Comparison of ENCODE assay signal across 26 mouse cellular contexts in the genomic region with DNA sequence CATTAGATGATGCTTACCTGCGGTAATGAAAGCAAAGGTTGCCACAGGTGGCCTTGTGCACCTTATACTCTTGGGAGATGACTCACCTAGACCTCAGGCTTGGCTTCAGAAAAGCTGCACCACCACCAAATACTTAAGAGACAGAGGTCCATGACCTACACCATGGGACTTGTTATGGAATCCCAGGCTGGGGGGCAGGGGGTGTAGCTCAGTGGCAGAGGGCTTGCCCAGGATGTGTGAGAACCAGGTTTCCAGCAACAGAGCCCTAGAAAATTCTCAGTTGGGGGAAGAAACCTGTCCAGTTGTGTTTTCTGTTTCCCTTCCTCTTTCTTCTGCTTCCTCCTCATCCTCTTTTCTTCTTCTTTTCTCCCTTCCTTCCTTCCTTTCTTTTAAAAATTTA. TPM values are rescaled to one million over a fixed set of nuclear protein-coding genes. Genes with fewer than 3 reads are reported as not detected.
DNase-seq lines count a peak whose midpoint lies in the region; ATAC-seq lines count a peak whose summit lies in the region.
"Had no signal": no experiment of that assay in that cellular context is flagged by ENCODE, and none has a peak within 500 bp of the region (broad histone marks: within the 10 kb centered on the region; RNA-seq: fewer than 3 reads in every experiment).

No protein-coding gene starts in this region.

- no peaks in the 10 kb centered on the region for H3K27me3 ChIP-seq in liver, embryonic 16.5 days (ENCODE audit: control insufficient read depth, insufficient read depth, low read depth, low read length)
- no peaks in the 10 kb centered on the region for H3K27me3 ChIP-seq in liver, embryonic 12.5 days (replicated peaks)
- H3K27me3 ChIP-seq: embryonic facial prominence, embryonic 13.5 days; forebrain, embryonic 13.5 days; hindbrain, embryonic 12.5 days; limb, embryonic 15.5 days had no signal

- no peak overlapping the region for H3K4me3 ChIP-seq in liver, embryonic 16.5 days (ENCODE audit: low read depth, low read length)
- no peak overlapping the region for H3K4me3 ChIP-seq in liver, embryonic 12.5 days
- H3K4me3 ChIP-seq: embryonic facial prominence, embryonic 13.5 days; forebrain, embryonic 13.5 days; heart, embryonic 13.5 days; hindbrain, embryonic 12.5 days; limb, embryonic 15.5 days; midbrain, embryonic 10.5 days had no signal

- no peaks in the 10 kb centered on the region for H3K4me1 ChIP-seq in liver, embryonic 16.5 days (ENCODE audit: control insufficient read depth, low read depth, low read length)
- no peaks in the 10 kb centered on the region for H3K4me1 ChIP-seq in liver, embryonic 12.5 days
- H3K4me1 ChIP-seq: embryonic facial prominence, embryonic 13.5 days; forebrain, embryonic 13.5 days; heart, embryonic 13.5 days; hindbrain, embryonic 12.5 days; limb, embryonic 15.5 days; midbrain, embryonic 10.5 days had no signal

- no peak overlapping the region for H3K4me2 ChIP-seq in liver, embryonic 16.5 days (ENCODE audit: low read depth, low read length)
- no peak overlapping the region for H3K4me2 ChIP-seq in liver, embryonic 12.5 days
- H3K4me2 ChIP-seq: embryonic facial prominence, embryonic 13.5 days; forebrain, embryonic 13.5 days; heart, embryonic 13.5 days; hindbrain, embryonic 12.5 days; limb, embryonic 15.5 days; lung, embryonic 14.5 days had no signal

- 58% methylated on average over 1 of the region's 1 CpGs for WGBS in liver, embryonic 16.5 days (ENCODE audit: insufficient replicate concordance)
- 86% methylated on average over 1 of the region's 1 CpGs for WGBS in liver, embryonic 12.5 days (ENCODE audit: insufficient replicate concordance)

- no peak for ATAC-seq in liver, embryonic 16.5 days (ENCODE audit: low read depth)
- ATAC-seq in liver, embryonic 12.5 days, result no peak
- ATAC-seq in common myeloid progenitor, adult 5-6 weeks (replicated peaks; ENCODE audit: low read depth, poor library complexity, severe bottlenecking), result 0 out of 2 replicates have a peak, but pooled peaks have one; percentile 20
- ATAC-seq: forebrain, embryonic 13.5 days; midbrain, embryonic 16.5 days had no signal

- H3K27ac ChIP-seq in liver, embryonic 16.5 days (ENCODE audit: low read length), result peak overlapping the region; percentile 21
- no peak overlapping the region for H3K27ac ChIP-seq in liver, embryonic 12.5 days
- H3K27ac ChIP-seq: embryonic facial prominence, embryonic 13.5 days; forebrain, embryonic 13.5 days; heart, embryonic 13.5 days; hindbrain, embryonic 12.5 days; kidney, postnatal 0 days; limb, embryonic 15.5 days; midbrain, embryonic 10.5 days; stomach, postnatal 0 days had no signal

- H3K36me3 ChIP-seq in liver, embryonic 16.5 days (ENCODE audit: control insufficient read depth, insufficient read depth), result no peaks in the 10 kb centered on the region
- no peaks in the 10 kb centered on the region for H3K36me3 ChIP-seq in liver, embryonic 12.5 days
- H3K36me3 ChIP-seq: embryonic facial prominence, embryonic 13.5 days; heart, embryonic 13.5 days; hindbrain, embryonic 12.5 days; limb, embryonic 15.5 days; midbrain, embryonic 10.5 days had no signal

- DNase-seq in CD4-positive helper T cell, adult 2 months (ENCODE audit: low read depth, low spot score), result peak; percentile 25
- peak; percentile 36 for DNase-seq in naive thymus-derived CD4-positive, alpha-beta T cell, adult 2 months (ENCODE audit: low read depth)
- DNase-seq in ovary, postnatal 10 days (ENCODE audit: low spot score), result no peak
- DNase-seq in kidney, postnatal 25 days, result no peak
- no peak for DNase-seq in adipocyte (ENCODE audit: low spot score)
- DNase-seq: adrenal gland, postnatal 25 days; cerebellum, adult 18-20 months; cerebellum, postnatal 14 days; gastrocnemius, postnatal 10 days; heart, postnatal 14 days; kidney, adult 18-20 months; left cerebral cortex, postnatal 4 days; retina, postnatal 1 day had no signal

- no peaks in the 10 kb centered on the region for H3K9me3 ChIP-seq in liver, embryonic 16.5 days (replicated peaks; ENCODE audit: control insufficient read depth, low read length)
- H3K9me3 ChIP-seq in liver, embryonic 12.5 days (replicated peaks), result no peaks in the 10 kb centered on the region
- H3K9me3 ChIP-seq: embryonic facial prominence, embryonic 13.5 days; forebrain, embryonic 13.5 days; heart, embryonic 13.5 days; hindbrain, embryonic 12.5 days; limb, embryonic 15.5 days; midbrain, embryonic 10.5 days had no signal

- H3K9ac ChIP-seq in liver, embryonic 16.5 days (ENCODE audit: low read depth, low read length), result no peak overlapping the region
- no peak overlapping the region for H3K9ac ChIP-seq in liver, embryonic 12.5 days
- H3K9ac ChIP-seq: embryonic facial prominence, embryonic 13.5 days; forebrain, embryonic 13.5 days; heart, embryonic 13.5 days; hindbrain, embryonic 12.5 days; limb, embryonic 15.5 days; lung, embryonic 14.5 days had no signal

RNA-seq across cellular contexts. Expression of a gene that starts 36.3 kb away (rescaled TPM):
- polyA plus RNA-seq in liver, embryonic 16.5 days (2015; fragmentation: Nextera tagmentation; extraction: Ambion mirVana), result 40.6 and 41.7 TPM in 2 replicates
- polyA plus RNA-seq in liver, embryonic 12.5 days (2016; fragmentation: Nextera tagmentation; extraction: Ambion mirVana), result 75.0 and 77.3 TPM in 2 replicates
- total RNA-seq in common myeloid progenitor, adult 5-6 weeks (2017), result 60.7 and 63.6 TPM in 2 replicates

Comparison
In these comparisons a context has a peak if more than half of its experiments do, and no peak if none do; other contexts are left out.
1. DNase-seq: peak in CD4-positive helper T cell, adult 2 months (single experiment) and naive thymus-derived CD4-positive, alpha-beta T cell, adult 2 months (single experiment); none in ovary, postnatal 10 days (single experiment), kidney, postnatal 25 days (0 of 2) and adipocyte (single experiment).